Mouse (Mus musculus): ENCODE data around the gene Psmb7.

The Psmb7 gene

DNA sequence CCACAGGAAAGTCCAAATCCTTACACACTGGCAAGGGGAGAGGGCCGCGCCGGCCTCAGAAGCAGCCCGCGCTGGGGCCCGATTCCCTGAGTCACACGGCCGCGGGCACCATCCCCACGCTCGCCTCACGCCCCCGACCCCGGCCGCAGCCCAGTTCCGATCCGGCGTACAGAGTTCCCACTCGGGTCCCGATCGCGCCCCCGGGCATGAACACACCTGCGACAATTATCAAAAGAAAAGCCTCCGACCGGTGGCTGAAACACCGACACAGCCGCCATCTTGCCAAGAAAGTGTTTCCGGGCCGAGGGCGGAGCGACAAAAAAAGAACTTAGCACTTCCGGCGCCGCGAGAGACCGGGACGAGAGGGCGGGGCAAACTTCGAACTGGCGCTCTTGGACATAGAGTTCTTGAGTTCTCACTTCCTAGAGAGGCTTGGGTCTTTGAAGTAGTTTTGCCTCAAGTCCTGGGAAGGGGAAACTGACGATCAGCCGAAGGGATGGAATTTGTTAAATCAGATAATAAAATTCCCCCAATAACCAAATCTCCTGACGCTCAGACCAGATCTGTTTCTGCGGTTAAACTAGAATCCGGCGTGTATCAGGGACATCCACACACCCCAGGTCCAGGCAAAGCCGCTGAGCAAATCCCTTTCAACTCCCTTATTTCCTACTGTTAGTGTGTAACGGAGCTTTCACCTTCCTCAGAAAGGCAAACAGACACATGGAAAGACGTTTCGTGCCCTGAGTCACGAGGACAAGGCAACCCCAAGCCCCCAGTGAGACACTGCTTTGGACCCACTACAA is at the start of gene Psmb7:
Gene Psmb7 (minus strand): TSS at position 463 of the 803 bp plus-strand sequence.
- peak; percentile 87 for DNase-seq

- peak; percentile 51 for DNase-seq
Measured at GRCm38 (mm10) chr2:38691542-38691941, 47.7 kb upstream of the Psmb7 start.

DNA sequence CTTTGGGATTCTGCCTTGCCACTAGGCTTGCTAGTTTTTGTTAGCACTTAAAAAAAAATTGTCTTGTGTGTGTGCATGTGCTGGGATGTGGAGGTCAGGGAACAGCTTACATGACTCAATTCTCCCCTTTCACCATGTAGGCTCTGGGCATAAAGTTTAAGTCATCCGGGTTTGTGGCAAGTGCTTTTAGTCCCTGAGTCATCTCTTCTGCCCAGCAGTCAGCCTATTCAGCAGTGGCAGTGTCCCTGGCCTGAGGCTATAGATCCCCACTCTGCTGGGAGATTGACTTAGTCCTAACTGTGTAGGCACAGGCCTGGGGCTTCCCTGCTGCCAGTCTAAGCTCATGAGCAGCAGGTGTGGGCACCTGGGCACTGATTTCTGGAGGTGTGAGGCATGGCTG is 46.0 kb upstream of the Psmb7 start:
- no peak for DNase-seq

GRCm38 (mm10) chr2:38688791-38689520 is 45.1 kb upstream of the Psmb7 start:
- DNase-seq, result peak; percentile 30

DNA sequence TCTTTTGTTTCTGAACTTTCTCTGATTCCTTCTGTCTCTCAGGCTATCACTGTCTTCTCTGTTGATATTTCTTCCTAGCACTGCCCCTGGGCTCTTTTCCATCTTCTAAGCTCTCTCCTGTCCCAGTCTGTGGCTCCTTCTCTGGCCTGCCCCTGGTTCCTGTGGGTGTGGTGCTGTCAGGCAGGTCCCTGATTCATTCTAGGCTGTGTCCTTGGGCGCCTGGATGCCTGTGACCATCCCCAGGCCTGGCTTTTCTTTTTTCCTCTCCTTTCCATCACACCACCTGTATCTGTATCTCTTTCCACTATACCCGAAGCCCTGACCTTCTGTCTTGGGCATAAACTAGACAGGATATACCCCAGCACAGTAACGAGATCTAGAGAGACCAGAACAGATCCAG is 41.9 kb upstream of the Psmb7 start:
- DNase-seq, result no peak

DNA sequence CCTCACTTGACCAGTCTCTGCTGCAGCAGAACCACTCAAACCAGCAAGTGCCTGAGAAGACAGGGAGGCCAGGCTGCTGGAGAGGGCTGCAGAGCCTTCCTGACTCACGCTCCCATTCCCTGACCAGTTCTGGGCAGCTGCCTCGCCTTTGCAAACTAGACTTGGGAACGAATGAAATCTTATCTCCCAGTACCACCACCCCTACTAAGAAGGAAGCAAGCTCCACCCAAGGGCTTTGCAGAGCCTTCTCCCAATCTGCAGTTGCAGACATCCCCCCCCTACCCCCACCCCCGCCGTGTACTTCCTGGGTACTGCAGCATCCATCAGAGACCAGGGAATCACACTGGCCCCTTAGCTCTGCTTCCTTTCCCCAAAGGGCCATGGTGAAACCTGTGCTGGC is 39.2 kb upstream of the Psmb7 start:
- no peak for DNase-seq

- no peak for DNase-seq
Measured at GRCm38 (mm10) chr2:38682209-38682608, 38.3 kb upstream of the Psmb7 start.

DNA sequence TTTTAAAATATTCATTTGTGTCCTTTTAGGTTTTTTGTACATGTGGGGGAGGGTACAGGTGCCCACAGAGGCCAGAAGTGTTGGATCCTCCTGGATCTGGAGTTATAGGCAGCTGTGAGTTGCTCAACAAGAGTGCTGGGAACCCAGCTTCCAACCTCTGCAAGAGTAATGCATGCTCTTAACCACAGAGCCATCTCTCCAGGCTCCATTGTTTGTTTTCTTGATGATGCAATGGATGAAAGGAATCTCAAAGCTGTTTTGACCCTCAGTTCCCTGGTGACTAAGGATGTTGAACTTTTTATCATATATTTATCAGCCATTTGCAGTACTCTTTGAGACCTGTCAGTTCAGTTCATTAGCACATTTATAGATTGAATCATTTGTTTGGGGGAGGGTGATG is 35.1 kb upstream of the Psmb7 start:
- no peak for DNase-seq

- peak; percentile 17 for DNase-seq
Measured at GRCm38 (mm10) chr2:38675366-38675969, 31.6 kb upstream of the Psmb7 start.

DNA sequence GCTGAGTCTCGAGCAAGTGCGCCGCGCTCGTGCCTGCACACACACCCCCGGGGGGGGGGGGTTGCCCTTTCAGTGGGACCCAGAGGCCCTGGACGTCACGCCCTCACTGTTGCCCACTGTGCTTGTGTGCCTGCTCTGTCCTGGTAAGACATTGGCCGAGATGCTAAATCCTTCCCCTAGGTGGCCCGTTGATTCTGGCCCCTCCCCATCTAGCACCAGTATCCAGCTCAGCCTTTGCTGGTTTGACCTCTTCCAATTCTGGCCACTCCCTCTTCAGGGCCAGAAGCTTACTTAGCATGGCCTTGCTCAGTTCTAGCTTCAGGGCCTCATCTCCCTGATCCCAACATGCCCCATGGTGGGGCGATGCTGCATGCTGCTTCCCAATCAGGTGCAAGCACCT is 28.6 kb upstream of the Psmb7 start:
- no peak for DNase-seq

GRCm38 (mm10) chr2:38668802-38669580 is 25.1 kb upstream of the Psmb7 start:
- no peak for DNase-seq

GRCm38 (mm10) chr2:38661398-38661797 is 17.5 kb upstream of the Psmb7 start:
- DNase-seq, result no peak

GRCm38 (mm10) chr2:38658338-38658836 is 14.5 kb upstream of the Psmb7 start:
- peak; percentile 79 for DNase-seq

DNA sequence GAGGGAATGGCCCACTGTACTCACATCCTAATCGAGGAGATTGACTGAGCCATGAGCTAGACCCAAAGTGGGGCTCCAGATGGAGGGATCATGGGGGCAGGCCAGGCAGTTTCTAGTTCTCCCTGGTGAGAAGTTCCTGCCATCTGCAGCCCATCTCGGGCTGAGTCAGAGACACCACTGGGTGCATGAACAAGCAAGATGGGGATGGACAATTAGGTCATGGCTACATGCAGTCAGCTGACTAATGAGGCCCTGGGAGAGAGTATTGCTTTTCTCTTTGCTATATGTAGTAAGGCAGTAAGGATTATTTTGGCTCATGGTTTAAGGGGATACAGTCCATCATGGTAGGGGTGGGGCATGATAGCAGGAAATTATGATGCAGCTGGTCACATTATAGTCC is 9.8 kb upstream of the Psmb7 start:
- no peak for DNase-seq

GRCm38 (mm10) chr2:38653293-38653619 is 9.4 kb upstream of the Psmb7 start:
- DNase-seq, result no peak

GRCm38 (mm10) chr2:38652565-38653292 is 8.8 kb upstream of the Psmb7 start:
- peak; percentile 65 for DNase-seq

GRCm38 (mm10) chr2:38652098-38652497 is 8.2 kb upstream of the Psmb7 start:
- no peak for DNase-seq

DNA sequence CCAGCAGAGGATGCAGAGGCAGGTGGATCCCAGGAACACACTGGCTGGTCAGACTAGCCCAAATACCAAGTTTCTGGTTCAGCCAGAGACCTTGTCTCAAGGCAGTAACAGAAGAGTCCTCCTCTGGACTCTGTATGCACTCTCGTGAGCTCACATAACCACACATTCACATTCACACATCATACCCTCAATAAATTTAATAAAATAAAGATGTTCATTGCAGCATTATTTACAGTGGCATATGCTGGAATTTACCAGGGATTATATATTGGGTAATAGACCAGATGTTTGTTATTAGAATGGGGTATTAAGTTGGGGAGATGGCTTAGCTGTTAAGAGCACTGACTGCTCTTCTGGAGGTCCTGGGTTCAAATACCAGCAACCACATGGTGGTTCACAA is 6.5 kb upstream of the Psmb7 start:
- no peak for DNase-seq

DNA sequence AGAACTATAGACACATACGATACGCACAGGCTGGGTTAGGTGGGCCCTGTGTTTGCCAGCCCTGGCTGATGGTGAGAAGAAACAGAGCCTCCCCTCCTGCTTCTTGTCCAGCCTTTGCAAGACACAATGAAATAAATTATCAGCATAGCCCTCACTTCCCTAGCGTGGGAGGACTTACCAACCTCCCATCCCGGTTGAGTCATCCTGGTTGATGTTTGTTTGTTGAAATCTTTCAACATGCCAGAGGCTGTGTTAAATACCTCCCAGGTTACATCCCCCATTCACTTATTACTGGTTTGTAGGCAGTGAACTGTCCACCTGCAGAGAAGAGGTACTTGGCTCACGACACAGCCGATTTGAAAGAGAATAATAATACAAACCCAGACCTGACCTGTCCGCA is 3.8 kb upstream of the Psmb7 start:
- DNase-seq, result no peak

- DNase-seq, result peak; percentile 72
Measured at GRCm38 (mm10) chr2:38647201-38647606, 3.3 kb upstream of the Psmb7 start.

GRCm38 (mm10) chr2:38645936-38646335 is 2.0 kb upstream of the Psmb7 start:
- peak; percentile 72 for DNase-seq

DNA sequence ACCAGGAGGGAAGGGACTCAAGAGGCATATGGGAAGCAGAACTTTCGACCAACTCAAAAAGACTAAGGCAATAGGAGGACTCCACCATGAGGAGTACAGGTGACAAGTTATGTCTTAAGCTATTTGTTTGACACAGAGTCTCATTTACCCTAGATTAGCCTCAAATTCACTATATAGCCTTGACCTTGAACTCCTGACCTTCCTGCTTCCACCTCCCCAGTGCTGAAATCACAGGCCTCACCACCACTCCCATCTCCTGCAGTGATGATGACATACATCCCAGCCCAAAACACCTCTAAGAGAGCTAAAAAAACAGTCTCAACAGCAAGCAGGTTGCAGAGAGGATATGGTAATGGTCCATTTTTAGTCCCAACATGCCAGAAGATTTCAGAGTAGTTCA is 2.1 kb downstream of the Psmb7 start:
- no peak for DNase-seq

All from cerebellum, adult 9-10 months (tissue).